Mouse (Mus musculus) neural tube, embryonic 14.5 days (tissue): ENCODE measurements around the gene Ckap5. TPM values are rescaled to one million over a fixed set of nuclear protein-coding genes. Genes with fewer than 3 reads are reported as not detected.

Source experiments
- ATAC-seq: fragments of 200-750 bp; cut with Nextera tagmentation; 2 replicates; pipeline ENCODE4 v1.8.0; 2017; ENCODE audit warnings: low read depth, mild to moderate bottlenecking, moderate TSS enrichment, moderate library complexity
- H3K27ac ChIP-seq: fragments of 300-500 bp; sonication (generic); 2 replicates; pipeline ENCODE4 v1.5.1; 2014; ENCODE audit warnings: low read depth, mild to moderate bottlenecking, control low read depth, low read length, moderate library complexity, mixed read lengths
- H3K27me3 ChIP-seq: fragments of 300-500 bp; sonication (generic); 2 replicates; pipeline ENCODE4 v1.6.1; 2014; ENCODE audit warnings: low read length; ENCODE audit not compliant: control insufficient read depth, insufficient read depth
- H3K36me3 ChIP-seq: fragments of 300-500 bp; sonication (generic); 2 replicates; pipeline ENCODE4 v1.6.1; 2014; ENCODE audit warnings: low read length, mixed read lengths; ENCODE audit not compliant: control insufficient read depth, insufficient read depth
- H3K4me1 ChIP-seq: fragments of 300-500 bp; sonication (generic); 2 replicates; pipeline ENCODE4 v1.6.1; 2014; ENCODE audit warnings: low read length; ENCODE audit not compliant: control insufficient read depth, insufficient read depth
- H3K4me2 ChIP-seq: fragments of 300-500 bp; sonication (generic); 2 replicates; pipeline ENCODE4 v1.6.1; 2014; ENCODE audit warnings: mild to moderate bottlenecking, low read depth, low read length, control low read depth
- H3K4me3 ChIP-seq: fragments of 300-500 bp; sonication (generic); 2 replicates; pipeline ENCODE4 v1.5.1; 2014; ENCODE audit warnings: low read depth, low read length, control low read depth, mixed read lengths
- H3K9ac ChIP-seq: fragments of 300-500 bp; sonication (generic); replicated peaks from 2 replicates; pipeline ENCODE4 v1.6.1; 2014; ENCODE audit warnings: low read depth, mild to moderate bottlenecking, control low read depth, low read length, mixed read lengths
- H3K9me3 ChIP-seq: fragments of 300-500 bp; sonication (generic); 2 replicates; pipeline ENCODE4 v1.6.1; 2016; ENCODE audit warnings: low read length; ENCODE audit not compliant: control insufficient read depth
- WGBS: fragments of 180-500 bp; shearing (Covaris S2); extraction: QIAGEN DNeasy Blood & Tissue Kit; methylation state at CpG from one replicate; pipeline ENCODE4 v1.1.7; 2014; 5-methylcytosine and 5-hydroxymethylcytosine counted together
- polyA plus RNA-seq: library from polyadenylated mRNA; unstranded; fragments of >200 nt; fragmentation: Nextera tagmentation; extraction: Ambion mirVana; gene quantifications from 2 replicates; pipeline ENCODE4 v1.2.1, GENCODE M21; 2014

The Ckap5 gene
- polyA plus RNA-seq, 1 experiment from 2014 or later: 123 TPM

- Histone ChIP-seq H3K9ac (no peak overlapping the region), H3K36me3 (peaks cover 51% of the 10 kb centered on the region), H3K4me1 (peaks cover 4% of the 10 kb centered on the region; the same call in 1 of the 2 replicates), H3K4me3 (no peak overlapping the region), H3K27me3 (no peaks in the 10 kb centered on the region), H3K9me3 (no peaks in the 10 kb centered on the region), H3K27ac (no peak overlapping the region), H3K4me2 (no peak overlapping the region)
- no peak for ATAC-seq
- 80% methylated on average over 6 of the region's 6 CpGs for WGBS
These were observed 129.3 kb downstream of the Ckap5 start for GRCm38 (mm10) chr2:91655827-91656226.

- no peak overlapping the region for H3K9ac ChIP-seq
- no peak overlapping the region for H3K4me2 ChIP-seq
- no peak overlapping the region for H3K4me3 ChIP-seq
- H3K27ac ChIP-seq: no peak overlapping the region
- peaks cover 51% of the 10 kb centered on the region for H3K36me3 ChIP-seq
- WGBS: 79% methylated on average over 8 of the region's 8 CpGs
- H3K9me3 ChIP-seq: no peaks in the 10 kb centered on the region
- H3K27me3 ChIP-seq: no peaks in the 10 kb centered on the region
- ATAC-seq: no peak
- H3K4me1 ChIP-seq: no peaks in the 10 kb centered on the region
These were observed 130.2 kb downstream of the Ckap5 start for GRCm38 (mm10) chr2:91656774-91657173.

GRCm38 (mm10) chr2:91659657-91660056 is 133.1 kb downstream of the Ckap5 start:
- Histone ChIP-seq H3K27ac (no peak overlapping the region), H3K9ac (no peak overlapping the region), H3K27me3 (no peaks in the 10 kb centered on the region), H3K36me3 (peaks cover 64% of the 10 kb centered on the region), H3K4me3 (no peak overlapping the region), H3K4me2 (no peak overlapping the region), H3K9me3 (no peaks in the 10 kb centered on the region), H3K4me1 (no peaks in the 10 kb centered on the region)
- WGBS: 98% methylated on average over 8 of the region's 8 CpGs
- no peak for ATAC-seq

GRCm38 (mm10) chr2:91660981-91661380 is 134.4 kb downstream of the Ckap5 start:
- H3K27ac ChIP-seq: no peak overlapping the region
- no peaks in the 10 kb centered on the region for H3K4me1 ChIP-seq
- no peak overlapping the region for H3K9ac ChIP-seq
- no peak for ATAC-seq
- WGBS: 92% methylated on average over 6 of the region's 6 CpGs
- no peak overlapping the region for H3K4me3 ChIP-seq
- no peaks in the 10 kb centered on the region for H3K27me3 ChIP-seq
- peaks cover 59% of the 10 kb centered on the region for H3K36me3 ChIP-seq
- no peak overlapping the region for H3K4me2 ChIP-seq
- H3K9me3 ChIP-seq: no peaks in the 10 kb centered on the region

- Histone ChIP-seq H3K27ac (no peak overlapping the region), H3K4me1 (no peaks in the 10 kb centered on the region), H3K36me3 (peaks cover 66% of the 10 kb centered on the region), H3K9ac (no peak overlapping the region), H3K27me3 (no peaks in the 10 kb centered on the region), H3K9me3 (no peaks in the 10 kb centered on the region), H3K4me3 (no peak overlapping the region), H3K4me2 (no peak overlapping the region)
- ATAC-seq: no peak
These were observed 138.2 kb downstream of the Ckap5 start for GRCm38 (mm10) chr2:91664780-91665179.

GRCm38 (mm10) chr2:91666386-91666910 is 139.9 kb downstream of the Ckap5 start:
- no peak overlapping the region for H3K27ac ChIP-seq
- 95% methylated on average over 6 of the region's 6 CpGs for WGBS
- H3K9ac ChIP-seq: no peak overlapping the region
- no peak overlapping the region for H3K4me2 ChIP-seq
- H3K36me3 ChIP-seq: peaks cover 75% of the 10 kb centered on the region
- no peaks in the 10 kb centered on the region for H3K9me3 ChIP-seq
- ATAC-seq: no peak
- H3K4me3 ChIP-seq: no peak overlapping the region
- no peaks in the 10 kb centered on the region for H3K4me1 ChIP-seq
- H3K27me3 ChIP-seq: no peaks in the 10 kb centered on the region

GRCm38 (mm10) chr2:91667747-91668146 is 141.2 kb downstream of the Ckap5 start:
- Histone ChIP-seq H3K27ac (no peak overlapping the region), H3K27me3 (no peaks in the 10 kb centered on the region), H3K4me1 (no peaks in the 10 kb centered on the region), H3K36me3 (peaks cover 72% of the 10 kb centered on the region), H3K9ac (no peak overlapping the region), H3K4me2 (no peak overlapping the region), H3K4me3 (no peak overlapping the region), H3K9me3 (no peaks in the 10 kb centered on the region)
- no peak for ATAC-seq
- 88% methylated on average over 2 of the region's 2 CpGs for WGBS

- H3K27ac ChIP-seq: no peak overlapping the region
- no peaks in the 10 kb centered on the region for H3K9me3 ChIP-seq
- H3K27me3 ChIP-seq: no peaks in the 10 kb centered on the region
- no peak overlapping the region for H3K9ac ChIP-seq
- H3K4me3 ChIP-seq: no peak overlapping the region
- ATAC-seq: no peak
- H3K4me1 ChIP-seq: no peaks in the 10 kb centered on the region
- peaks cover 68% of the 10 kb centered on the region for H3K36me3 ChIP-seq
- 91% methylated on average over 8 of the region's 8 CpGs for WGBS
- H3K4me2 ChIP-seq: no peak overlapping the region
These were observed 142.8 kb downstream of the Ckap5 start for GRCm38 (mm10) chr2:91669326-91669725.

- no peak overlapping the region for H3K4me2 ChIP-seq
- H3K4me1 ChIP-seq: no peaks in the 10 kb centered on the region
- H3K4me3 ChIP-seq: no peak overlapping the region
- no peaks in the 10 kb centered on the region for H3K9me3 ChIP-seq
- H3K27me3 ChIP-seq: no peaks in the 10 kb centered on the region
- WGBS: 91% methylated on average over 6 of the region's 6 CpGs
- H3K27ac ChIP-seq: no peak overlapping the region
- peaks cover 64% of the 10 kb centered on the region for H3K36me3 ChIP-seq
- no peak for ATAC-seq
- H3K9ac ChIP-seq: no peak overlapping the region
These were observed 143.5 kb downstream of the Ckap5 start for GRCm38 (mm10) chr2:91670038-91670437.
